Mouse (Mus musculus): ENCODE data around the gene Ipmk. TPM values are rescaled to one million over a fixed set of nuclear protein-coding genes. Genes with fewer than 3 reads are reported as not detected.

The Ipmk gene
- 18.2 and 21.0 TPM in 2 replicates for polyA plus RNA-seq (2014; fragmentation: Nextera tagmentation; extraction: Ambion mirVana)

DNA sequence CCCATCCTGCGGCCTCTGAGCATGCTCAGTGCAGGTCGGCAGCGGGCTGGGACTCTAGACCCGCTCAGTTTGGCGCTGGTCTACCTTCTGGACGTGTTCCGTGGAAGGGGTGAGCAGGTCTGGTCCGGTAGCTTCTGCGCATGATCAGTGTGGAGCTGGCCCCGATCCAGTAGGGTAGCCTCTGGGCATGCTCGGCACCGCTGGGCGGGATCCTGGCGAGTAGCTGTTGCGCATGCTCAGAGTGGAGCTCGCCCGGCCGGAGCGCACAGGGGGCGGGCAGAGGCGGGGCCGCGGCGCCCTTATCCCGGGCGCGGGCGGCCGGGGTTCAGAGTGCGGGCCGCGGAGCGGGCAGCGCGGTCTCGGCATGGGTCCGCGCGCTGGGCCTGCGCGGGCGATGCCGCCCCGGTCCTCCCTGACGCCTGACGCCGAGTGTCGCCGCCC lies at the start of gene Ipmk:
Gene Ipmk, plus strand, starts transcription at position 255 of the 441 bp plus-strand sequence.
- peak; percentile 87 for ATAC-seq (replicated peaks; ENCODE audit: low FRiP score)
- Histone ChIP-seq H3K27me3 (replicated peaks; ENCODE audit: control insufficient read depth, insufficient read depth, low read length) (no peaks in the 10 kb centered on the region), H3K4me3 (ENCODE audit: low read depth, low read length) (peak within 1 kb of the TSS; percentile 83), H3K36me3 (ENCODE audit: control insufficient read depth, insufficient read depth, low read length) (peaks cover 3% of the 10 kb centered on the region; the same call in 1 of the 2 replicates), H3K4me2 (peak within 1 kb of the TSS; percentile 90), H3K4me1 (replicated peaks; ENCODE audit: control insufficient read depth, insufficient read depth, low read length) (peaks cover 31% of the 10 kb centered on the region), H3K9ac (ENCODE audit: low read depth, low read length) (peak within 1 kb of the TSS; percentile 86), H3K27ac (ENCODE audit: low read depth, low read length) (peak within 1 kb of the TSS; percentile 93), H3K9me3 (ENCODE audit: control insufficient read depth, low read length) (no peaks in the 10 kb centered on the region)
- WGBS = 3% methylated on average over 49 of the region's 49 CpGs
- peak; percentile 98 for DNase-seq (ENCODE audit: low spot score)

- no peaks in the 10 kb centered on the region for H3K36me3 ChIP-seq (ENCODE audit: control insufficient read depth, insufficient read depth, low read length)
- no peaks in the 10 kb centered on the region for H3K27me3 ChIP-seq (replicated peaks; ENCODE audit: control insufficient read depth, insufficient read depth, low read length)
- ATAC-seq (replicated peaks; ENCODE audit: low FRiP score) (no peak), DNase-seq (ENCODE audit: low spot score) (no peak)
- no peak overlapping the region for H3K4me2 ChIP-seq
- H3K27ac ChIP-seq (ENCODE audit: low read depth, low read length) = no peak overlapping the region
- no peak overlapping the region for H3K9ac ChIP-seq (ENCODE audit: low read depth, low read length)
- no peaks in the 10 kb centered on the region for H3K9me3 ChIP-seq (ENCODE audit: control insufficient read depth, low read length)
- H3K4me1 ChIP-seq (replicated peaks; ENCODE audit: control insufficient read depth, insufficient read depth, low read length) = no peaks in the 10 kb centered on the region
- 65% methylated on average over 16 of the region's 16 CpGs for WGBS
- no peak overlapping the region for H3K4me3 ChIP-seq (ENCODE audit: low read depth, low read length)
Observed at GRCm38 (mm10) chr10:71300161-71300560, 47.4 kb upstream of the Ipmk start.

GRCm38 (mm10) chr10:71302490-71302889 lies 45.1 kb upstream of the Ipmk start:
- 36% methylated on average over 5 of the region's 5 CpGs for WGBS
- ATAC-seq (replicated peaks; ENCODE audit: low FRiP score) (no peak), DNase-seq (ENCODE audit: low spot score) (peak; percentile 28)
- Histone ChIP-seq H3K27me3 (replicated peaks; ENCODE audit: control insufficient read depth, insufficient read depth, low read length) (no peaks in the 10 kb centered on the region), H3K27ac (ENCODE audit: low read depth, low read length) (no peak overlapping the region), H3K9me3 (ENCODE audit: control insufficient read depth, low read length) (no peaks in the 10 kb centered on the region), H3K36me3 (ENCODE audit: control insufficient read depth, insufficient read depth, low read length) (no peaks in the 10 kb centered on the region), H3K4me2 (no peak overlapping the region), H3K4me1 (replicated peaks; ENCODE audit: control insufficient read depth, insufficient read depth, low read length) (no peaks in the 10 kb centered on the region), H3K9ac (ENCODE audit: low read depth, low read length) (no peak overlapping the region), H3K4me3 (ENCODE audit: low read depth, low read length) (no peak overlapping the region)

DNA sequence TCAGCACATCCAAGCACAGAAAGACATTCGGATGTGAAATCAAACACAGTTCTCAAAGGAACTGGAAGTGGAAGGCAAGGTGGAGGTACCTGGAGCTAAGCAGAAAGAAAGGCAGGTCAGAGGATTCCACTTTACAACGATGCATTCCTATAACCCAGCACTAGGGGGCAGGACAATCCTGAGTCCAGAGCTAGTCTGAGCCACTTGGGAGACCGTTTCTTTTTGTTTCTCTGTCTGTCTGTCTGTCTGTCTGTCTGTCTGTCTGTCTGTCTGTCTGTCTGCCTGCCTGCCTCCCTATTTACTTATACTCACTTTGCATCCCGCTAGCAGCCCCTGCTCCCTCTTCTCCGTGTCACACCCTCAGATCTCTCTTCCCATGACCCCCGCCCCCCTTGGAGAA lies 41.4 kb upstream of the Ipmk start:
- peak overlapping the region; percentile 58 for H3K4me2 ChIP-seq
- H3K9me3 ChIP-seq (ENCODE audit: control insufficient read depth, low read length) = no peaks in the 10 kb centered on the region
- ATAC-seq (replicated peaks; ENCODE audit: low FRiP score) = no peak
- H3K27ac ChIP-seq (ENCODE audit: low read depth, low read length) = no peak overlapping the region
- H3K9ac ChIP-seq (ENCODE audit: low read depth, low read length) = no peak overlapping the region
- H3K36me3 ChIP-seq (ENCODE audit: control insufficient read depth, insufficient read depth, low read length) = no peaks in the 10 kb centered on the region
- peak; percentile 34 for DNase-seq (ENCODE audit: low spot score)
- peak overlapping the region; percentile 21; the same call in 1 of the 2 replicates for H3K4me3 ChIP-seq (ENCODE audit: low read depth, low read length)
- no peaks in the 10 kb centered on the region for H3K27me3 ChIP-seq (replicated peaks; ENCODE audit: control insufficient read depth, insufficient read depth, low read length)
- WGBS = 14% methylated on average over 6 of the region's 6 CpGs
- no peaks in the 10 kb centered on the region for H3K4me1 ChIP-seq (replicated peaks; ENCODE audit: control insufficient read depth, insufficient read depth, low read length)

DNA sequence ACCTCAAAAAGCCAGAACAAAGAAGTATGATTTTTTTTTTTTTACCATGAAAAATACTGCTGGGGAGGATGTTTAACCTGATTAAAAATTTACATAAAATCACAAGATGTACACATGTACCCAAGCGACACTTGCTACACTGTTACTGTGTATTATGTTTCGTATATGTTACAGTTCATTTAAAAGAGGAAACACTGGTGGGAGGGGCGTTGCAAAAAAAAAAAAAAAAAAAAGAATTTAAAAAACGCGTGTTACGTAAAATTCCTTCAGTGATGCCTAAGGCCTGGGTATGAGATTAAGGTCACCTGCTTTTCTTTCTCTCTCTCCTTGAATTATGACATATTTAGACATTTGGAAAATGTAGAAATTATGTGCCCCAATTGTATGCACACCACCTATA lies 40.8 kb upstream of the Ipmk start:
- Histone ChIP-seq H3K27ac (ENCODE audit: low read depth, low read length) (no peak overlapping the region), H3K4me2 (peak overlapping the region; percentile 58), H3K36me3 (ENCODE audit: control insufficient read depth, insufficient read depth, low read length) (no peaks in the 10 kb centered on the region), H3K4me3 (ENCODE audit: low read depth, low read length) (no peak overlapping the region), H3K9me3 (ENCODE audit: control insufficient read depth, low read length) (no peaks in the 10 kb centered on the region), H3K4me1 (replicated peaks; ENCODE audit: control insufficient read depth, insufficient read depth, low read length) (no peaks in the 10 kb centered on the region), H3K27me3 (replicated peaks; ENCODE audit: control insufficient read depth, insufficient read depth, low read length) (no peaks in the 10 kb centered on the region), H3K9ac (ENCODE audit: low read depth, low read length) (no peak overlapping the region)
- DNase-seq (ENCODE audit: low spot score) (no peak), ATAC-seq (replicated peaks; ENCODE audit: low FRiP score) (no peak)
- WGBS = 59% methylated on average over 6 of the region's 6 CpGs

DNA sequence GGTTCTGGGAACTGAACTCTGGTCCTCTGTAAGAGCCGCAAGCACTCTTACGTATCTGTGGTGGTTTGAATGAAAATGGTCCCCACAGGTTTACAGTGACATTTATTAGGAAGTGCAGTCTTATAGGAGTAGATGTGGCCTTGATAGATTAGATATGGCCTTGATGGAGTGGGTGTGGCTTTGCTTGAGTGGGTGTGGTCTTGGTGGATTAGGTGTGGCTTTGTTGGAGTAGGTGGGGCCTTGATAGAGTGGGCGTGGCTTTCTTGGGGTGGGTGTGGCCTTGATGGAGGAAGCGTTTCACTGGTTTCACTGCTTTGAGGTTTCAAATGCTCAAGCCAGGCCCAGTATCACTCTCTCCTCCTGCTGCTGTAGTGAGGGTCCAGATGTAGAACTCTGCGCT lies 39.4 kb upstream of the Ipmk start:
- no peaks in the 10 kb centered on the region for H3K36me3 ChIP-seq (ENCODE audit: control insufficient read depth, insufficient read depth, low read length)
- no peaks in the 10 kb centered on the region for H3K27me3 ChIP-seq (replicated peaks; ENCODE audit: control insufficient read depth, insufficient read depth, low read length)
- no peak for ATAC-seq (replicated peaks; ENCODE audit: low FRiP score)
- H3K4me3 ChIP-seq (ENCODE audit: low read depth, low read length) = no peak overlapping the region
- no peak overlapping the region for H3K9ac ChIP-seq (ENCODE audit: low read depth, low read length)
- H3K4me2 ChIP-seq = no peak overlapping the region
- H3K27ac ChIP-seq (ENCODE audit: low read depth, low read length) = no peak overlapping the region
- H3K9me3 ChIP-seq (ENCODE audit: control insufficient read depth, low read length) = no peaks in the 10 kb centered on the region
- 83% methylated on average over 5 of the region's 5 CpGs for WGBS
- DNase-seq (ENCODE audit: low spot score) = peak; percentile 28
- no peaks in the 10 kb centered on the region for H3K4me1 ChIP-seq (replicated peaks; ENCODE audit: control insufficient read depth, insufficient read depth, low read length)

DNA sequence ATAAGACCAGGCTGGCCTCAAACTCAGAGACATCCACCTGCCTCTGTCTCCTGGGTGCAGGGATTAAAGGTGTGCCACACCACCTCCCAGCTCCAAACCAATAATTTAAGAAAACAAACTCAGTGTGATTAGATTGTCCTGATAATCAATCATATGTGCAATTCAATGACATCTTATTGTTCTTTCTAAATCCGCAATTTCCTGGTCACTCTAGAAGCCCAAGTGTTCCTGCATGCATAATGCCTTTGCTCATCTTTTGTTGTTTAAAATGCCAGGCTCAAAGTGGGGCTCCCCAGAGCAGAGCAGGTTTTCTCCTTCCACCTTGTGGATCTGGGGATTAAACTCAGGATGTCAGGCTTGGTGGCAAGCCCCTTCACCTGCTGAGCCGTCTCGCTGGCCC lies 37.3 kb upstream of the Ipmk start:
- H3K9ac ChIP-seq (ENCODE audit: low read depth, low read length) = no peak overlapping the region
- no peaks in the 10 kb centered on the region for H3K4me1 ChIP-seq (replicated peaks; ENCODE audit: control insufficient read depth, insufficient read depth, low read length)
- no peak for ATAC-seq (replicated peaks; ENCODE audit: low FRiP score)
- H3K4me3 ChIP-seq (ENCODE audit: low read depth, low read length) = no peak overlapping the region
- H3K27ac ChIP-seq (ENCODE audit: low read depth, low read length) = no peak overlapping the region
- no peaks in the 10 kb centered on the region for H3K27me3 ChIP-seq (replicated peaks; ENCODE audit: control insufficient read depth, insufficient read depth, low read length)
- no peaks in the 10 kb centered on the region for H3K36me3 ChIP-seq (ENCODE audit: control insufficient read depth, insufficient read depth, low read length)
- no peaks in the 10 kb centered on the region for H3K9me3 ChIP-seq (ENCODE audit: control insufficient read depth, low read length)
- 62% methylated on average over 3 of the region's 3 CpGs for WGBS
- DNase-seq (ENCODE audit: low spot score) = no peak
- H3K4me2 ChIP-seq = no peak overlapping the region

DNA sequence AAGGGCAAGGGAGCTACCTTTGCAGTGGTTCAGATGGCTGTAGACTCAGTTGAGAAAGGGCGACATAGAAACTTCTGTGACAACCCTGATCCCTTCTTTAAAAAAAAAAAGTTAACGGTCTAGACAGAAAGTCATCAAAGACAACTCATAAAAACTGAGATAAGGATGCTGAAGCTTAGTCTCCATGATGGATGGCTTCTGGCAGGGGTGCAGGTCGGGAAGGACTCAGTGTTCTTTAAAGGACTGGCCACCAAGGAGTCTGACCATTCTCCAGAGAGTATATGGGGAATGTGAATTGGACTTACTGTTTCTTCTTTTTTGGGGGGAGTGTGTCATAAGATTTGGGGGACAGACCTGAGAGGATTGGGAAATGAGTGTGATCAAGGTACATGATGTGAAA lies 33.0 kb upstream of the Ipmk start:
- WGBS = 68% methylated on average over 3 of the region's 3 CpGs
- no peaks in the 10 kb centered on the region for H3K36me3 ChIP-seq (ENCODE audit: control insufficient read depth, insufficient read depth, low read length)
- ATAC-seq (replicated peaks; ENCODE audit: low FRiP score) = no peak

GRCm38 (mm10) chr10:71316056-71316455 lies 31.5 kb upstream of the Ipmk start:
- no peak overlapping the region for H3K9ac ChIP-seq (ENCODE audit: low read depth, low read length)
- H3K4me3 ChIP-seq (ENCODE audit: low read depth, low read length) = no peak overlapping the region
- H3K4me1 ChIP-seq (replicated peaks; ENCODE audit: control insufficient read depth, insufficient read depth, low read length) = no peaks in the 10 kb centered on the region
- H3K9me3 ChIP-seq (ENCODE audit: control insufficient read depth, low read length) = no peaks in the 10 kb centered on the region
- no peak overlapping the region for H3K4me2 ChIP-seq
- no peak for ATAC-seq (replicated peaks; ENCODE audit: low FRiP score)
- H3K36me3 ChIP-seq (ENCODE audit: control insufficient read depth, insufficient read depth, low read length) = no peaks in the 10 kb centered on the region
- no peaks in the 10 kb centered on the region for H3K27me3 ChIP-seq (replicated peaks; ENCODE audit: control insufficient read depth, insufficient read depth, low read length)
- 74% methylated on average over 11 of the region's 11 CpGs for WGBS
- peak; percentile 12 for DNase-seq (ENCODE audit: low spot score)
- H3K27ac ChIP-seq (ENCODE audit: low read depth, low read length) = no peak overlapping the region

More for the DNA sequence above, 33.0 kb upstream of the Ipmk start:
- no peak for DNase-seq (ENCODE audit: low spot score)
- H3K9ac ChIP-seq (ENCODE audit: low read depth, low read length) = no peak overlapping the region
- no peak overlapping the region for H3K4me2 ChIP-seq
- no peaks in the 10 kb centered on the region for H3K27me3 ChIP-seq (replicated peaks; ENCODE audit: control insufficient read depth, insufficient read depth, low read length)
- H3K4me3 ChIP-seq (ENCODE audit: low read depth, low read length) = no peak overlapping the region
- no peaks in the 10 kb centered on the region for H3K9me3 ChIP-seq (ENCODE audit: control insufficient read depth, low read length)
- H3K4me1 ChIP-seq (replicated peaks; ENCODE audit: control insufficient read depth, insufficient read depth, low read length) = no peaks in the 10 kb centered on the region
- H3K27ac ChIP-seq (ENCODE audit: low read depth, low read length) = no peak overlapping the region

All from liver, embryonic 11.5 days (tissue).